Mouse (Mus musculus): ENCODE data around the gene Clec12b. TPM values are rescaled to one million over a fixed set of nuclear protein-coding genes. Genes with fewer than 3 reads are reported as not detected.

Gene Clec12b
- polyA plus RNA-seq (2012; rRNA removed): 0.07 and 0.10 TPM in 2 replicates

DNA sequence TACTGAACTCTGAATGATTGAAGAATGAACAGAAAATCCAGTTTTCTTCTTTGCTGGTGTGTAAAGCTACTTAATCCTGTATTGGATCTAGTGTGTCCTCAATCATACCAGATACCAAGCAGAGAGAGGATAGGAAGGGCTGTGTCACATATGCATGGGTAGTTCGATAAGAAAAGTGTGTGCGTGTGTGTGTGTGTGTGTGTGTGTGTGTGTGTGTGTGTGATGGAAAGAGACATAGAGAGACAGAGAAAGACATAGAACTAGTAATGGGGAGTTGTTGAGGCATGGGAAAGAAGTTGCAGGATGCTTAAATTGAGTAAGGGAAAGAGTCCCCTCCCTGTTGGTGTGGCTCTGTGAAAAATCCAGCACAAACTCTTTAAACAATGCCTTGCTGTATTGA lies at the start of gene Clec12b:
Gene Clec12b (minus strand): TSS at position 101 of the 400 bp plus-strand sequence.

DNA sequence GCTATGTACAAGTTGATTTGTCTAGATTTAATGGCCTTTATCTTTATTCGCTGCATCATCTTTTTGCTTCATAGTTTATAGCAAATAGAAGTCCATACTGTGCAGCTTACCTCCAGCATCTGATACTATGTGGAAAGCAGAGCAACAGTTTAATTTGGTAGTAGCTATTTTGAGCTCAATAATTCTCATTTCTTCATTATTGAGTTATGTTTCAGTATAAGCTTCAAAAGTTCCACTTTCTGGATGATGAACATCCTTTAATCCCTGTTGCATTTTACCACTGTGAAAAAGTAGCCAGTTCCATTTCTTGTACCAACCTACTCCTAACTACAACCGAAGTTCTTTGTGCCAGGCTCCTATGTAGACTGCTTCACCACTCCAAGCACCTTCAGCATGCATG lies 22.9 kb upstream of the Clec12b start, which contains the start of gene Clec9a:
Gene Clec9a (plus strand): TSS at position 301 of the 400 bp plus-strand sequence.

DNA sequence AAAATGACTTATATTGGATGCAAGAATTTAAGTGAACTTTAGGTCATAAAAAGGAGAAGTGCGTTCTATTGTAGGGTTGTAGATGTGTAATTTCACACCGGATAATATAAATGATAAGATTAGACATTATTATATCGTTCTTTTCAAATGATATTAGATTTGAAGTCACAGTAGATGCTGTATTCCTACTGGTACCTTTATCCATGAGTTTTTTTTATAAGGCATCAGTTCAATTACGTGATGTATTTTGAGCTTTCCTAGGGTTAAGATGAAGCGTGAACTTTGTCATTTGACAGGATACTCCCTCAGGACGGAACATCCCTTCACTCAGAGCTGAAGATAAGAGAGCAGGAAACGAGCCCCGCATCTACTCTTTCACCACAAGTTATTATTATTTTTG lies 11.3 kb upstream of the Clec12b start, which contains the start of gene Clec1b:
Gene Clec1b (plus strand): TSS at position 301 of the 400 bp plus-strand sequence.

DNA sequence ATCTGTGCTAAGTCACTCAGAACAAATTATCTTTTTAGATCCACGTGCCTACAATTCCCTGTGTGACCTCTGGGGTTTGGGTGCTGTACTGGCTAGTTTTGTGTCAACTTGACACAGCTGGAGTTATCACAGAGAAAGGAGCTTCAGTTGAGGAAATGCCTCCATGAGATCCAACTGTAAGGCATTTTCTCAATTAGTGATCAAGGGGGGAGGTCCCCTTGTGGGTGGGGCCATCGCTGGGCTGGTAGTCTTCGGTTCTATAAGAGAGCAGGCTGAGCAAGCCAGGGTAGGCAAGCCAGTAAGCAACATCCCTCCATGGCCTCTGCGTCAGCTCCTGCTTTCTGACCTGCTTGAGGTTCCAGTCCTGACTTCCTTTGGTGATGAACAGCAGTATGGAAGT lies 43.3 kb downstream of the Clec12b start, which contains the start of gene Clec12a:
Gene Clec12a (plus strand): TSS at position 301 of the 400 bp plus-strand sequence.

DNA sequence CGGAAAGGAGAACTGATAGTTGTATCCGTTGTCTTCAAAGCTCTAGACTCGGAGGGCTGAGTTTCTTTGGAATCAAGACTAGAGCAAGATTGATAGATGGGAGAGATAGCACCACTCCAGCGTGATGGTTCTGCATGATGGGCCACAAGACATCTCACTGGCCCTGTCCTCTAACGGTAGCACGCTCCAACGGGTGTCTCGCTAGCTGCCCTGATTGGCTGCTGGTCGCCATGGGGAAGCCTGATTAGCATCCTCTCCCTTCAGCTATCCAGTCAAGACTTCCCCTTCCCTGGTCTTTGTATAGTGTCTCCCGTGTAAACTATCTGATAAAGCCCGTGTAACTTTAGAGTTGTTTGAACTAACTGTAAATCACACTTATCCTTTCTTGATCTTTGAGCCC lies 54.1 kb downstream of the Clec12b start, which contains the start of gene 4922502D21Rik:
Gene 4922502D21Rik (minus strand): TSS at position 187 of the 400 bp plus-strand sequence.

Other genes starting within 250 kb of the Clec12b start
- gene Clec2d, start 205.3 kb downstream of the Clec12b start, polyA plus RNA-seq (2012; rRNA removed): 1.2 and 2.3 TPM in 2 replicates
- gene Cd69, start 110.4 kb downstream of the Clec12b start, polyA plus RNA-seq (2012; rRNA removed): 0.07 and 0.29 TPM in 2 replicates
- gene 4922502D21Rik, start 54.1 kb downstream of the Clec12b start, polyA plus RNA-seq (2012; rRNA removed): not detected in 2 replicates
- gene Clec12a, start 43.2 kb downstream of the Clec12b start, polyA plus RNA-seq (2012; rRNA removed): 0.34 and 0.41 TPM in 2 replicates
- 6.2 and 6.4 TPM in 2 replicates for gene Clec1b, start 11.4 kb upstream of the Clec12b start, polyA plus RNA-seq (2012; rRNA removed)
- gene Clec9a, start 23.0 kb upstream of the Clec12b start, polyA plus RNA-seq (2012; rRNA removed): 1.2 and 1.4 TPM in 2 replicates
- gene Clec1a, start 66.1 kb upstream of the Clec12b start, polyA plus RNA-seq (2012; rRNA removed): 0.41 and 0.72 TPM in 2 replicates
- 0.07 and 0.36 TPM in 2 replicates for gene Olr1, start 121.3 kb upstream of the Clec12b start, polyA plus RNA-seq (2012; rRNA removed)
- 0.02 and 0.05 TPM in 2 replicates for gene Tmem52b, start 126.7 kb upstream of the Clec12b start, polyA plus RNA-seq (2012; rRNA removed)
- 59.9 and 65.2 TPM in 2 replicates for gene Gabarapl1, start 147.3 kb upstream of the Clec12b start, polyA plus RNA-seq (2012; rRNA removed)
- gene Klre1, start 192.0 kb upstream of the Clec12b start, polyA plus RNA-seq (2012; rRNA removed): 0.02 TPM in 1 of 2 replicates, not detected in the other
- 0.12 TPM in 1 of 2 replicates, not detected in the other for gene Klrd1, start 205.9 kb upstream of the Clec12b start, polyA plus RNA-seq (2012; rRNA removed)
- gene Klrk1, start 238.0 kb upstream of the Clec12b start, polyA plus RNA-seq (2012; rRNA removed): 0.01 TPM in 1 of 2 replicates, not detected in the other

Measured in central nervous system, embryonic 11.5 days (tissue).